Mouse (Mus musculus) heart, postnatal 25 days (tissue): Measurements from ENCODE around the gene Gripap1. TPM values are rescaled to one million over a fixed set of nuclear protein-coding genes. Genes with fewer than 3 reads are reported as not detected.
"Not testable (repeated sequence)": the region's sequence is repeated elsewhere in the genome, so short reads cannot be mapped to it uniquely, and the experiment has no call there.

ENCODE experiments used
- DNase-seq: peaks from one replicate; pipeline ENCODE4 v3.0.0; 2022; ENCODE audit warnings: low spot score
- intact Hi-C: fragments of 180-260 bp; cut with DNase I; formaldehyde crosslinking; loops from one replicate; pipeline ENCODE4 v1.15.1; 2025
- total RNA-seq, 2 experiments: library from RNA; stranded (reverse); gene quantifications; 2 replicates each; pipeline ENCODE4 v1.2.3; 2021

Gripap1 gene
- total RNA-seq, 2 experiments from 2014 or later, result 24.7 to 26.9 TPM

GRCm38 (mm10) chrX:7776329-7777082 is 13.1 kb upstream of the Gripap1 start:
- no peak for DNase-seq
- intact Hi-C loops, result loop anchor here (10.0 kb wide), 1 partner anchor 352 kb away; no protein-coding TSS in a partner anchor

- intact Hi-C loops, result loop anchor here (10.0 kb wide), 1 partner anchor 354 kb away; no protein-coding TSS in a partner anchor
- DNase-seq, result no peak
Measured at GRCm38 (mm10) chrX:7778450-7779244, 10.9 kb upstream of the Gripap1 start.

- intact Hi-C loops, result loop anchor here (10.0 kb wide), 1 partner anchor 354 kb away; no protein-coding TSS in a partner anchor
- no peak for DNase-seq
Measured at GRCm38 (mm10) chrX:7779294-7779693, 10.3 kb upstream of the Gripap1 start.

- no peak for DNase-seq
- intact Hi-C loops, result no loop called here
Measured at GRCm38 (mm10) chrX:7782603-7783092, 6.9 kb upstream of the Gripap1 start.

- no peak for DNase-seq
Measured at GRCm38 (mm10) chrX:7790309-7790708, 744 bp downstream of the Gripap1 start.

GRCm38 (mm10) chrX:7793361-7793760 is 3.8 kb downstream of the Gripap1 start:
- intact Hi-C loops, result no loop called here
- DNase-seq, result no peak

More at GRCm38 (mm10) chrX:7790309-7790708, 744 bp downstream of the Gripap1 start:
- intact Hi-C loops, result no loop called here

- intact Hi-C loops, result no loop called here
- no peak for DNase-seq
Measured at GRCm38 (mm10) chrX:7795016-7795415, 5.5 kb downstream of the Gripap1 start.

- intact Hi-C loops, result no loop called here
- DNase-seq, result no peak
Measured at GRCm38 (mm10) chrX:7797327-7797726, 7.8 kb downstream of the Gripap1 start.

GRCm38 (mm10) chrX:7802157-7802556 is 12.6 kb downstream of the Gripap1 start:
- intact Hi-C loops, DNase-seq: not testable (repeated sequence)

GRCm38 (mm10) chrX:7815016-7815415 is 25.5 kb downstream of the Gripap1 start:
- DNase-seq, intact Hi-C loops: not testable (repeated sequence)

GRCm38 (mm10) chrX:7821865-7822779 is 32.6 kb downstream of the Gripap1 start, which contains the start of gene Kcnd1:
Gene Kcnd1, plus strand, starts transcription at chrX:7822289.
- intact Hi-C loops, result no loop called here
- DNase-seq, result no peak

GRCm38 (mm10) chrX:7837146-7837545 is 47.6 kb downstream of the Gripap1 start:
- DNase-seq, result no peak
- intact Hi-C loops, result no loop called here

GRCm38 (mm10) chrX:7840842-7841162 is 51.2 kb downstream of the Gripap1 start:
- intact Hi-C loops, result no loop called here
- no peak for DNase-seq

- intact Hi-C loops, result no loop called here
- DNase-seq, result peak; percentile 91
Measured at GRCm38 (mm10) chrX:7841163-7842162, 51.9 kb downstream of the Gripap1 start, which contains the start of gene Otud5. Gene Otud5, plus strand, starts transcription at chrX:7841364.

GRCm38 (mm10) chrX:7842318-7842717 is 52.8 kb downstream of the Gripap1 start:
- intact Hi-C loops, result no loop called here
- DNase-seq, result no peak

GRCm38 (mm10) chrX:7847845-7848244 is 58.3 kb downstream of the Gripap1 start:
- no peak for DNase-seq
- intact Hi-C loops, result no loop called here

- no peak for DNase-seq
- intact Hi-C loops, result loop anchor here (2.0 kb wide), 1 partner anchor 162 kb away; no protein-coding TSS in a partner anchor
Measured at GRCm38 (mm10) chrX:7854578-7854977, 65.0 kb downstream of the Gripap1 start.

- DNase-seq, result no peak
- intact Hi-C loops, result loop anchor here (5.0 kb wide), 1 partner anchor 43 kb away; no protein-coding TSS in a partner anchor
Measured at GRCm38 (mm10) chrX:7859191-7859753, 69.7 kb downstream of the Gripap1 start.
